Mouse (Mus musculus): ENCODE measurements at regions not wholly inside any gene's neighbourhood (a gene's known extent, or its start where the extent isn't known, plus 50 kb on each side); places are given as distances from the start of the nearest gene placed in this dataset.

DNA sequence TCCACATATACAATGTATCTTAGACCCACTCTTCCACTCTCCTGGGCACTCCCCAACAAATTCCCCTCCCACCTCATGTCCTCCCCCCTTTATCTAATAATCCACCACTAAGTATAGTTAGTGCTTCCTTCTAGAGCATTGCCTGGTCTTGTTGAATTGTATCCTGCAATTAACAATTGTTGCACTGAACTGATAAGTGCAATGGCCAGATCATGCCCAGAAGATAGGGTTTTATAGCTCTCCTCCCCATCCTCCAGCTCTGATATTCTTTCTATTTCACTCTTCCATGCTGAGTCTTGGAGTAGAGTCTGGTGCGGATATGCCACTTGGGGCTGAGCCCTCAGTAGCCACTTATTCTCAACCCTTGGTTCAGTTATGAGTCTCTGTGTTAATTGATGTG, 159.6 kb upstream of the Klf3 start:
- Histone ChIP-seq H3K36me3 (no peaks in the 10 kb centered on the region), H3K27me3 (ENCODE audit: insufficient read depth, poor library complexity, severe bottlenecking) (no peaks in the 10 kb centered on the region), H3K9me3 (no peaks in the 10 kb centered on the region; the same call in 1 of the 2 replicates), H3K27ac (no peak overlapping the region), H3K4me1 (replicated peaks) (peaks cover 31% of the 10 kb centered on the region), H3K4me3 (no peak overlapping the region)
- WGBS = 96% methylated on average over 1 of the region's 1 CpGs
- no peak for DNase-seq (ENCODE audit: low spot score)

DNA sequence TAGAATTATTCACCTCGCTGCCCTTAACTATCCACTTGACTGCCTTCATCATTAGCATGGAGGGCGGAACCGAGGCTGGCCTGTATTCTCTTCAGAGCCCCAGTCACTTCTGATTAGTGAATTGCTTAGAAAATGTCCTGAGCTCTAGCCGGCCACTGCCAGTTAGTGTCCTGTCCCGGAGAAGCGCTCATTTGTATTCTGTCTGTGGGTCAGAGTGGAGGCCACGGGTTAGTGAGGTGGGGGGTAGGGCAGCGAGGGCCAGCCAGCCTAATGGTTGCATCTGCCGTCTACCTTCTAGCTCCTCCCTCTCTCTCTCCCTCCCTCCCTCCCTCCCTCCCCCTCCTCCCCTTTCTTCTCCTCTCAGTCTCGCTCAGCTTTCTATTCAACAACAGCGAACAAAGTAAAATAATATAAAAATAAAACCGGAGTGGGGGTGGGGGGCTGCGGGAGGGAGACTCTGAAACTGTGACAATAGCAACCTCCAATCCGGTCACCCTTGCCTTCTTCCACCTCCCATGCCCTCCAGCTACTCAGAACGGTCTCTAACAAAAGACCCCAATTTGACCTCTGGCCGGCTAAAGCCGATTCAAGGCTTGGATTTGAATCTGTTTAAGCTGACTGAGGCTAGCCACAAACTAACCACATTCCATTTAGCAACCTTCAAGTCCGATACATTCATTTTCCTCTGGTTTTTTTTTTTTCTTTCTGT, 155.6 kb upstream of the Klf3 start:
- H3K4me1 ChIP-seq (replicated peaks) = peaks cover 42% of the 10 kb centered on the region
- H3K27me3 ChIP-seq (ENCODE audit: insufficient read depth, poor library complexity, severe bottlenecking) = no peaks in the 10 kb centered on the region
- peak overlapping the region; percentile 42 for H3K4me3 ChIP-seq
- WGBS = 1% methylated on average over 18 of the region's 18 CpGs
- peak overlapping the region; percentile 89 for H3K27ac ChIP-seq
- DNase-seq (ENCODE audit: low spot score) = peak; percentile 92
- no peaks in the 10 kb centered on the region; the same call in 1 of the 2 replicates for H3K9me3 ChIP-seq
- H3K36me3 ChIP-seq = no peaks in the 10 kb centered on the region

DNA sequence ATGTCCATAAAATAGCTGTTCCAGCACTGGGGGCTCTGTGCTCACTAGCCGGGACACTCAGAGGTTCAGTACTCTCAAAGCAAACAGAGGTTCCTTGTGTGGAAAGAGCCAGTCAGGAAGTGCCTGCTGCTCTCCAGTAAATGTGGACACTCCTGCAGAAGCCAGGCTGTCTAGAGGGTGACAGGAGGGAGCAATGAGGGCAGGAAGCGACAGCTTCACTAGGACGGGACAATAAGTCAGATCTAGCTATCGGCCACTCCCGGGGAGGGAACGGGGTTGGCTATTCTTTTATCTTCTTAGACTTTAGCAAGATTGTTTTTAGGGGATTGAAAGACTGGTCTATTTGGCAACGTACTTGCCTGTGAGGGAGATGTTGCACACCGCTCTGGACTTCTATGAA, 154.7 kb upstream of the Klf3 start:
- H3K27ac ChIP-seq = peak overlapping the region; percentile 89
- DNase-seq (ENCODE audit: low spot score) = peak; percentile 69
- H3K36me3 ChIP-seq = no peaks in the 10 kb centered on the region
- no peaks in the 10 kb centered on the region; the same call in 1 of the 2 replicates for H3K9me3 ChIP-seq
- H3K4me1 ChIP-seq (replicated peaks) = peaks cover 42% of the 10 kb centered on the region
- WGBS = 8% methylated on average over 8 of the region's 8 CpGs
- no peaks in the 10 kb centered on the region for H3K27me3 ChIP-seq (ENCODE audit: insufficient read depth, poor library complexity, severe bottlenecking)
- H3K4me3 ChIP-seq = no peak overlapping the region; the same call in 1 of the 2 replicates

DNA sequence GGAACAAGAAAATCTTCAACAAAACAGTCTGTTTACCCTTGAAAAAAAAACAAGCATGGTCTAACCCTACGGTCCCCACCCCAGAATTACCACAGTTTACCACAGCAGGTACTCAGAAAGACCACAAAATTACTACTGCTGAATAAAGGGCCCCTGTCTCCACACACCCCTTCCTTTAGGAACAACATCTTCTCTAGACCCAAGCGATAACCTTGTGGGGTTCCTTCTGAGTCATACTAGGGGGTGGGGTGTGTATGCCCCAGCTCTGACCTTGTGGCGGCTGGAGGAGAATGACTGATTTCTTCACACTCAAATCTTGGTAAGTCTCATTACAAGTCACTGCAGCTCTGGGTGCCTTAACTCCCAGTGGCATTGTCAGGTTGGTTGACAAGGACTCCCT, 151.8 kb upstream of the Klf3 start:
- peaks cover 31% of the 10 kb centered on the region for H3K4me1 ChIP-seq (replicated peaks)
- DNase-seq (ENCODE audit: low spot score) = no peak
- WGBS = 86% methylated on average over 3 of the region's 3 CpGs
- H3K9me3 ChIP-seq = no peaks in the 10 kb centered on the region
- H3K27ac ChIP-seq = 0 out of 2 replicates have a peak overlapping the region, but pooled peaks have one; percentile 8
- H3K4me3 ChIP-seq = no peak overlapping the region
- no peaks in the 10 kb centered on the region for H3K27me3 ChIP-seq (ENCODE audit: insufficient read depth, poor library complexity, severe bottlenecking)
- no peaks in the 10 kb centered on the region for H3K36me3 ChIP-seq

DNA sequence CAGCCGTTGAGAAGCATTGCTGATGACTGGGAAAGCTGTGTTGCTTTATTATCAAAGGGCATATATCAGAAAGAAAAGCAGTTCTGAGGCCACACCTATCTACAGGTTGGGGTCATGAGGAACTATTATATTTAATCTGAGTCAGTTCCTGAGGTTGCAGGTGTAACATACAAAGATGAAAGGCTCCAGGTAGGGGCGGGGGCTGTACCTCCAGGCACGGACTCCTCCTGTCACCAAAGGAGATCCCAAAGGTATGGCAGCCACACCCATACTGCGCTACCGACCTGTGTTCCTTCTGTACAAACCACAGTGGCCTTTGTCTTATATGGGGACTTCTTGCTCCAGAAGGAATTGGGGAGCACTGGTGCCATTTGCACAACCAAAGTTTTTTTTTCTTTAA, 149.4 kb upstream of the Klf3 start:
- Histone ChIP-seq H3K27me3 (ENCODE audit: insufficient read depth, poor library complexity, severe bottlenecking) (no peaks in the 10 kb centered on the region), H3K27ac (no peak overlapping the region), H3K4me1 (replicated peaks) (peaks cover 9% of the 10 kb centered on the region), H3K36me3 (no peaks in the 10 kb centered on the region), H3K4me3 (no peak overlapping the region), H3K9me3 (no peaks in the 10 kb centered on the region)
- no peak for DNase-seq (ENCODE audit: low spot score)
- 93% methylated on average over 5 of the region's 5 CpGs for WGBS

DNA sequence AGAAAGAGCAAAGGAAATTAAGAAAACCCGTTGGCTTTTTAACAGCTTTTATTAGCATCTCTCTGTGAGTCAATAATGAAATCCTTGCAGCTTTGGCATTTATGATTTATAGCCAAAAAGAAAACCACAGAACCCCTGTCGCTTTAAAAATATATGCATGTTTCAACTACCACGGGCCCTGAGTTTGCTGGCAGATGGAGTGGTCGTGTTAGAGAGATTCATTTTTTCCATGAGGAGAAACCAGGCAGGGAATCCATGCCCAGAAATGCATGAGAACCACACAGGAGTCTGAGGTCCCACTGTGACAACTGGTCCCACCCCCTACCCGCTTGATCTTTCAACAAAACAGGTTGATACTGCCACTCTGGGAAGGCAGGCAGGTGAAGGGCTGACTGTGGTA, 147.9 kb upstream of the Klf3 start:
- peaks cover 5% of the 10 kb centered on the region; the same call in 1 of the 2 replicates for H3K27me3 ChIP-seq (ENCODE audit: insufficient read depth, poor library complexity, severe bottlenecking)
- DNase-seq (ENCODE audit: low spot score) = no peak
- H3K36me3 ChIP-seq = no peaks in the 10 kb centered on the region
- no peaks in the 10 kb centered on the region for H3K9me3 ChIP-seq
- H3K4me3 ChIP-seq = no peak overlapping the region
- WGBS = 83% methylated on average over 5 of the region's 5 CpGs
- H3K27ac ChIP-seq = no peak overlapping the region
- H3K4me1 ChIP-seq (replicated peaks) = no peaks in the 10 kb centered on the region

DNA sequence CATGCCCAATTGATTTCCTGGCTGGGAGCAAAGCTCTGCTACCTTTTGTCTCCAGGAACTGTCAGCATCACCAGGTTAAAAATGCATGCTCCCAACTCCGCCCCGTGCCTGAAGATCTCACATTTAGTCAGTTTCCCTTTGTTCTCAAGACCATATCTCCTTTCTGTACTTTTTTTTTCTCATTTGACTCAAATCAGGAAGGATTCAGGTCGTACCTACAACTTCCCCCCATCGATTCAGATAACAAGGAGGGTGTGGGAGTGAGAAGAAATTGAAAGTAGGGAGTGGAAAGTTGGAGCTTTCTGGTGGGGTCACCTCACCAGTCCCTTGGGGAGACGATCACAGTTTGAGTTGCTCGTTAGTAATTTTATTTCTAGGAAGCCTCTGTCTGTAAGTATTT, 141.2 kb upstream of the Klf3 start:
- Histone ChIP-seq H3K27ac (no peak overlapping the region), H3K4me1 (replicated peaks) (peaks cover 9% of the 10 kb centered on the region), H3K36me3 (no peaks in the 10 kb centered on the region), H3K9me3 (no peaks in the 10 kb centered on the region), H3K27me3 (ENCODE audit: insufficient read depth, poor library complexity, severe bottlenecking) (peaks cover 8% of the 10 kb centered on the region; the same call in 1 of the 2 replicates), H3K4me3 (no peak overlapping the region)
- DNase-seq (ENCODE audit: low spot score) = no peak
- WGBS = 47% methylated on average over 6 of the region's 6 CpGs

DNA sequence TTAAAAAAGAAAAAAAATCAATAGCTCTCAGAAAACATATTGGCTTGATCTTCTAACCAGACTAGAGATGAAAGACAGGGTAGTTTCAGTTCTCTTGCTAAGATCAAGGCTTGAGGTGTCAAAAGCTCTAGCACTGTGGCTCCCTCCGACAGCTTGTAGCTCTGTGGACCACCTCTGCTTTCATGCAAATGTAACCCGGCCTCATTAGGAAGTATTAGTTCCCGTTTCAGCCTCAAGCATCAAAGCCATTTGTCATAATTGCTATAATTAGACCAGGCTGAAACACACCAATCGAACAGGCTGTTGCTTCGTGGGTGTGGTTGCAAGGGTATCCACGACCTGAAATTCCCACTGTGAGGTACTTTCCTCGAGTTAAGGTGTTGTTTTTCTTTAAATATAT, 140.7 kb upstream of the Klf3 start:
- DNase-seq (ENCODE audit: low spot score) = no peak
- no peak overlapping the region for H3K27ac ChIP-seq
- 70% methylated on average over 7 of the region's 7 CpGs for WGBS
- no peaks in the 10 kb centered on the region for H3K9me3 ChIP-seq
- no peak overlapping the region for H3K4me3 ChIP-seq
- no peaks in the 10 kb centered on the region for H3K36me3 ChIP-seq
- H3K27me3 ChIP-seq (ENCODE audit: insufficient read depth, poor library complexity, severe bottlenecking) = peaks cover 8% of the 10 kb centered on the region; the same call in 1 of the 2 replicates
- H3K4me1 ChIP-seq (replicated peaks) = peaks cover 9% of the 10 kb centered on the region

DNA sequence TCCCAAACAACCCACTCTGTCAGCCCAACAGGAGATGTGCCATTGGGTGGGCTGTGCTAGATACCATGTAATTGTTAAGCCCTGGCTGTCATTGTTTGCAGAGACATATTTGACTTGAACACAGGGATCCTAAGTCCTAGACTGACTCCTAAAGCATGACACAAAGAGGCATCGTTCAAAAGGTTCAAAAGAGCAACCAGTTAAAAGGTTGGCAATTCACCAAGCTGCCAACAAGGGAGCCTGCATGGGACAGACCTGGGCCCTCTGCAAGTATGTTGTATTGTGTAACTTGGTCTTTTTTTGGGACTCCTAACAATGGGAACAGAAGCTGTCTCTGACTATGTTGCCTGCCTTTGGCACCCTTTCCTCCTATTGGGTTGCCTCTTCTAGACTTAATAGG, 139.4 kb upstream of the Klf3 start:
- DNase-seq (ENCODE audit: low spot score) = no peak
- peaks cover 9% of the 10 kb centered on the region for H3K4me1 ChIP-seq (replicated peaks)
- WGBS = 67% methylated on average over 1 of the region's 1 CpGs
- H3K27ac ChIP-seq = no peak overlapping the region
- peaks cover 8% of the 10 kb centered on the region; the same call in 1 of the 2 replicates for H3K27me3 ChIP-seq (ENCODE audit: insufficient read depth, poor library complexity, severe bottlenecking)
- no peaks in the 10 kb centered on the region for H3K36me3 ChIP-seq
- no peaks in the 10 kb centered on the region for H3K9me3 ChIP-seq
- no peak overlapping the region for H3K4me3 ChIP-seq

DNA sequence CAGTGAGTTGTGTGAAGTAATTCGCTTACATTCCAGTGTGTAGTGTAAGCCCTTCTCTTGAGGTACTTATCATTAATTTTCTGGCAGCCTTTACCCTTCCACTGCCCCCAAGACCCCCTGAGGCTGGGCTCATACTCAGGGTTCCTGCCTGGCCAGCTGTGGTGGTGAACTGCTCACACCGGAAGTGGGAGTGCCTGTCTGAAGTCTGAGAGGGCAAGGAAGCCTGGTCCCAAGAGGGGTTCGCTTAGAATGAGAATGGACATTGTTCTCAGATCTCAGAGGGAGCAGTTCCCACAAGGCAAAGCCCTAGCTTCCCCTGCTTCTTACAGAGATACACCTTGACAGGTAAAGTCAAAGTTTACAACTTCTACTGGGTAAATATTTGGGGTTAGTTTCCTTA, 138.1 kb upstream of the Klf3 start:
- 63% methylated on average over 3 of the region's 3 CpGs for WGBS
- no peak for DNase-seq (ENCODE audit: low spot score)
- H3K27me3 ChIP-seq (ENCODE audit: insufficient read depth, poor library complexity, severe bottlenecking) = peaks cover 5% of the 10 kb centered on the region; the same call in 1 of the 2 replicates

DNA sequence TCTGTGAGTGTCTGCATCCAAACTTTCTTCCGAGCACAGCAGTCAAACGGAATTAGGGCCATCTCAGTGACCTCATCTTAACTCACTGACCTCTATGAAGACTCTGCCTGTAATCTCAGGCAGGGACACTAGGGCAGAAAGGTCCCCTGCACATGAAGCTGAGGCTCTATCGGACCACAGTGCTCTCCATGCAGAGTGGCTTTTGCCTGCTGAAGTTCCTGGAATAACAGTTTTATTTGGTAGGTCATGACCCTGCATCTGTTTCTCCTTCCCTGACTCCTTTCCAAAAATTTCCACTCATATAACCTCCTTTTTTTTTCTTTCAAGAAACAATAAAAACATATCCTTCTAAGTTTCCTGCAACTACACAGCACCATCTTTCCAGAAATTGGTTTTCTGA, 136.9 kb upstream of the Klf3 start:
- Histone ChIP-seq H3K4me1 (replicated peaks) (peaks cover 9% of the 10 kb centered on the region), H3K27me3 (ENCODE audit: insufficient read depth, poor library complexity, severe bottlenecking) (0 out of 2 replicates have a peak, but pooled peaks cover 2% of the 10 kb centered on the region), H3K27ac (no peak overlapping the region), H3K36me3 (no peaks in the 10 kb centered on the region), H3K4me3 (no peak overlapping the region), H3K9me3 (no peaks in the 10 kb centered on the region)
- 51% methylated on average over 3 of the region's 3 CpGs for WGBS
- DNase-seq (ENCODE audit: low spot score) = no peak

More for the DNA sequence above, 138.1 kb upstream of the Klf3 start:
- H3K4me1 ChIP-seq (replicated peaks) = peaks cover 9% of the 10 kb centered on the region
- H3K4me3 ChIP-seq = no peak overlapping the region
- H3K9me3 ChIP-seq = no peaks in the 10 kb centered on the region
- no peak overlapping the region for H3K27ac ChIP-seq
- no peaks in the 10 kb centered on the region for H3K36me3 ChIP-seq

DNA sequence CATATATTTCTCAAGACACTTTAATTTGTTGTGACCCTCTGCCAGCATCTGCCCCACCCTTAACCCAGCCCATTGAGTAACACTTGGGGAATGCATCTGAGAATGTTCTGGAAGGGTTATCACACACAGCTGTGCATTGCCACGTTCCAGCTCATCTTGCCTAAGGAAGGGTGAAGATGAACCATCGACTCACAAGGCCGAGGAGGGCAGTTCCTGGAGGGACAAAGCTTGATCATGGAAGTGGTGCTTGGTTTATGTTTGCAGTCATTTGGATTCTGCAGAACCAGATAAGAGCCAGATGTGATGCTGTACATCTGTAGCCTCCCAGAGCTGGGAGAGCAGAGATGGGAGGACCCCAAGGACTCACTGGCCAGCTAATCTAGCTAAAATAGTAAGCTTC, 136.1 kb upstream of the Klf3 start:
- Histone ChIP-seq H3K36me3 (no peaks in the 10 kb centered on the region), H3K27me3 (ENCODE audit: insufficient read depth, poor library complexity, severe bottlenecking) (0 out of 2 replicates have a peak, but pooled peaks cover 2% of the 10 kb centered on the region), H3K9me3 (no peaks in the 10 kb centered on the region), H3K4me3 (no peak overlapping the region), H3K4me1 (replicated peaks) (peaks cover 1% of the 10 kb centered on the region; the same call in 1 of the 2 replicates), H3K27ac (no peak overlapping the region)
- WGBS = 89% methylated on average over 3 of the region's 3 CpGs
- no peak for DNase-seq (ENCODE audit: low spot score)

DNA sequence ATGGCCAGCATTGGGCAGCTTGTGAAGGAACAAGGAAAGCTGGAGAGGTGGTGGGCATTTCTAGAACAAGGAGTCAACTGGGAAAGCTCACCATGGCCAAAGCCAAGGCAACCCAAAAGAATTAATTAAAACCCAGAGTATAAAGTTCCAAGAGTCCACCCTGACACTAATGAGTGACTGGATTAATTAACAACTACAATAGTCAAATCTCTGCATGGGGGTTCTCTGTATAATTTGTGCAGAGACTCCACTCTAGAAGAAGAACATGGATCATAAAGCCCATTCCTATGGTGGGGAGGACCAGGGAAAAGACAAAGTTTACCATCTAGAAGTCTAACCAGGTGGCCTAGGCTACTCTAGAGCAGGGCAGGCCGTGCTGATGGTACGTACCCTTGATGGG, 129.3 kb upstream of the Klf3 start:
- Histone ChIP-seq H3K27ac (0 out of 2 replicates have a peak overlapping the region, but pooled peaks have one; percentile 12), H3K4me1 (replicated peaks) (no peaks in the 10 kb centered on the region), H3K9me3 (no peaks in the 10 kb centered on the region), H3K4me3 (no peak overlapping the region), H3K36me3 (no peaks in the 10 kb centered on the region), H3K27me3 (ENCODE audit: insufficient read depth, poor library complexity, severe bottlenecking) (no peaks in the 10 kb centered on the region)
- 89% methylated on average over 2 of the region's 2 CpGs for WGBS
- no peak for DNase-seq (ENCODE audit: low spot score)

All from hindbrain, embryonic 10.5 days (tissue).